Mouse (Mus musculus) adipocyte (in vitro differentiated cells): ENCODE measurements around the gene Cbfb.
A peak's percentile ranks its signal among the peaks of the same experiment; 100 is the strongest.
"Not testable (repeated sequence)": the region's sequence is repeated elsewhere in the genome, so short reads cannot be mapped to it uniquely, and the experiment has no call there.

Experiments
- DNase-seq: peaks from one replicate; pipeline ENCODE4 v3.0.0-alpha.2; 2016; ENCODE audit warnings: low spot score

Cbfb gene

DNA sequence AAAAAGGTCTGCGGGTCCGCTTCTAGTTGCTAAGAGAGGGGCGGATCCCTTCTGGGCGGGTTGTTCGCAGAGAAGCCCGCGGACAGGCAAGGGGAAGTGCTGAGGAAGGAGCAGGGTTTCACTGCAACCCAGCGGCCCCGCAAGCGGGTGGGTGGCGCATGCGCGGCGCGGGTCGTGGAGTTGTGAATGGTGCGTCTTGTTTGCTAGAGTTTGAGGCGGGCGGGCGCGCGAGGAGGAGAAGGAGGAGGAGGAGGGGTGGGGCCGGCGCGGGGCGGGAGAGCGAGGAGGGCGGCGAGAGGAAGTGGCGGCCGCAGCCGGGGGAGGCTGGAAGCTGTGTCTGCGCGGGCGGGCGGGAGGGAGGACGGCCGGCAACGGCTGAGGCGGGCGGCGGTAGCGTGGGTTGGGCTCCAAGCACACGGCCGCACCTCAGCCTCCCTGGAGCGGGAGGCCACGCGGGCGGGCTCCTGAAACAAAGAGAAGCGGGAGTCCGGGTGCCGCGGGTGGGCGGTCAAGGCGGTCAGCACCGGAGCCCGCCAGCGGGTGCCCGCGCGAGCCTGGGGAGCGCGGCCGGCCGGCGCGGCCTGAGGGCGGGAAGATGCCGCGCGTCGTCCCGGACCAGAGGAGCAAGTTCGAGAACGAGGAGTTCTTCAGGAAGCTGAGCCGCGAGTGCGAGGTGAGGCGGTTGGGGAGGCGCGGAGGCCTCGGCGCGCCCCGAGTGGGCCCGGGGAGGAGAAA lies at the start of gene Cbfb:
Cbfb (plus strand) TSS at position 294 of the 735 bp plus-strand sequence.
- DNase-seq = peak; percentile 96

DNA sequence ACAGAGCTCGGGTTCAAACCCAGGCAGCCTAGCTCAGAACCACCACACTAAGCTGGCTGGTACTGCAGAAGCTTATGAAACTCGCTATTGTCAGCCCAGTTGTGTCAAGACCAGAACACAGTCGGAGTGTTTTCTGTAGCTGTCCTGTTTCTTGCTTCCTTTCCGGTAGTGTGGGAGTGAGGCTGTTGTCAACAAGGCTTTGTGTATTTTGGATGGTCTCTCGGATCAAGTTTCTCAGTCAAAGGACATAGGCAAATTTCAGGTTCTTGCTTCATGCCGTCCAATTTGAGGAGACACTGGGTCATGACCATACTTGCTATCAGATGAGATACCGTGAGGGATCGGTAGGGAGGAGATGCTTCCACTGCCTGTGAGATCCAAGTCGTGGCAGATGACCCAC lies 40.6 kb upstream of the Cbfb start:
- no peak for DNase-seq

DNA sequence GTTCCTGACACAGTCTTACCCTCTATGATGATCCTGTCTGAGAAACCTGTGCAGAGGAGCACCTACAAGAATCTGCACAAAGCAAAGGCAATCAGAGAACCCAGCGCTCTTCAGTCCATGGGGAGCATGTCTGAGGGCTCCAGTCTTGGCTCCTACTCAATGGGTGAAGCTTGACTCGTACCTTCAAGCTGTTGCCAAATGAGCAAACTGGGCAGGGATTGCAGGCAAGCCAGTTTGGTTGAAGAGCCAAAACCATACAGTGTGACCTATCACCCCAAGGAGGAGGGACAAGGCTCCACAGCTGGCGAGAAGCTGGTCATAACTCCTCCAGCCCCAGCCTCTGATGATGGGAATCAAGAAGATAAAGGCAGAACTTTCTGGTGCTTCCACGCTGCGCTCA lies 39.0 kb upstream of the Cbfb start, which contains the start of gene Ces4a:
Ces4a (plus strand) TSS at position 292 of the 400 bp plus-strand sequence.
- DNase-seq = peak; percentile 65

DNA sequence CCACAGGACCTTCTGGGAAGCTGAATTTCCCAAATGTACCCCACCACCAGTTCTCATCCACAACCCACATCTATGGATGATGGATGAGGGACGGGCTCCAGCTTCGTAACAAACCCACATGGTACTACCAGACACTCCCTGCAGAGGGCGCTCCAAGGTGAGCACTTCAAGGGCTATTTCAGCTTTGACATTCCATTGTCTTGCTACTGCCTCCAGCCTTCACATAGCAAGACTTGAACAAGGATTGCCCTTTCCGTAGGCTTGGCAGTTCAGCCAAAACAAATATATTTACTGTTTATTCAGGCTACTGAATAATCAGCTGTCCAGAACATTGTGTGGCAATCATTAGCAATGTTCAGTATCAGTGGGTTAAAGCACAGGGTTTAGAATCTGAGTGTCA lies 32.1 kb upstream of the Cbfb start:
- DNase-seq = peak; percentile 97

DNA sequence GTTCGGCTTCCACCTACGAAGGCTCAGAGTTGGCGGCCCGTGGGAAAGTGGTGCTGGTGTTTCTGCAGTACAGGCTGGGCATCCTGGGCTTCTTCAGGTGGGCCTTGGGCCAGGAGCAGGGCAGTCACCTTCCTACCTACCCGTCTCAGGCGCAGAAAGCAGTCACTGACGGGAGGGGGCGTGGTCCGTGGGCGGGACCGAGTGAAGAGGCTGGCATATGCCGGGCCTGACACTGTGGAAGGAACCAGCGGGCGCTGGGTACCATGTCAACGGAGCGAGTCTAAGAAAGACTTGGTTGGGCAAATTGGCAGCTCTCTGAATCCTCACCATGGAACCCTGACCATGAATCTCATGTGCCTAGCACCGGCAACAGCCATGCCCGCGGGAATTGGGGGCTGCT lies 28.1 kb upstream of the Cbfb start:
- DNase-seq = no peak

DNA sequence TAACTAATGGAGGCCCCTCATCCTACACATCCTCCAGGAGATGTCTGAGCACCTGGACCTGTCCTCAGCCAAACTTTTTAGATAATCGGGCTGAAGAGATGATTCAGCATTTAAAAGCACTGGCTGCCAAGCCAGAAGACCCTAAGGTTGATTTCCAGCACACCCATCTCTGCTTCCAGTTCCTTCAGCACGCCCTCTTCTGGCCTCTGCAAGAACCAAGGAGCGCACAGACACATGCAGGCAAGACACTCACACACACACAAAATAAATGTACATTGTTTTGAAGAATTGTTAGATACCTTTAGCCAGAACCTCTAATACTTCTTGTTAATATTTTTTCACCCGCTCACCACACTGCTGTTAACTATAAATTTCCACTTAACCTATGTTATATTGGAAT lies 18.8 kb upstream of the Cbfb start:
- DNase-seq = no peak

DNA sequence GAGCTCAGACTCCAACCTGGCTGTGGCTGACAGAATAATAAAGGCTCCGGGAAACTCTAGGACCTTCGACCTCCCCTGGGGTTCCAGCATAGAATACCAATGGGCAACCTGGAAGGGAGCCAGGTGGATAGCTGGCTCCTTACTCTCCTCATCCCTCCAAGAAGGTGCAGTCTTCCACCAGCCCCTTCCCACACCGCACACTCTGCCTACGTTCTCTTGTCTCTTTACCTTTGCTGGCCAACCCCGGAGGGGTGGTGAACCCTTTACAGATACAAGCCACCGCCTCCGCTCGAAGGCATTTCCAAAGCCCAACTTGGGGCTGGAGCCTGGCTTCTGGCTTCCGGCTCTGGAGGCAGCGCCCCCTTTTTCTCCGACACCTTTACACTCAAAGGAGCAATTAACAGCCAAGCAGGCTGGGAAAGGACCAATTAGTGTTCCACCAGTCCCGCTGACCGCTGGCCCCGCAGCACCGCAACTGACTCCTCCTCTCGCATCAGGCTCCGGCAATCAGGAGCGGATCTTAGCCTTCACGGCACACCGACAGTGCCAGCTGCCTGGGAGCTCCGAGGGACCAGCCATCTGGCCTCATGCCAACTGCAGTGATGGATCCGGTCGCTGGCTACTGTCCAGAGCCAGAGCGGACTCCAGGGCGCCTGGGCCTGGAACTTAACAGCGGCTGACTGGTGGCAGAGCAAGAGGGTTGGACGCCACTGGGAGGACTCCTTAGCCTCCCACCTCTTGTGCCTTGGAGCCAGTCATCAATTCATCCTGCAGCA lies 17.7 kb upstream of the Cbfb start:
- peak; percentile 45 for DNase-seq

DNA sequence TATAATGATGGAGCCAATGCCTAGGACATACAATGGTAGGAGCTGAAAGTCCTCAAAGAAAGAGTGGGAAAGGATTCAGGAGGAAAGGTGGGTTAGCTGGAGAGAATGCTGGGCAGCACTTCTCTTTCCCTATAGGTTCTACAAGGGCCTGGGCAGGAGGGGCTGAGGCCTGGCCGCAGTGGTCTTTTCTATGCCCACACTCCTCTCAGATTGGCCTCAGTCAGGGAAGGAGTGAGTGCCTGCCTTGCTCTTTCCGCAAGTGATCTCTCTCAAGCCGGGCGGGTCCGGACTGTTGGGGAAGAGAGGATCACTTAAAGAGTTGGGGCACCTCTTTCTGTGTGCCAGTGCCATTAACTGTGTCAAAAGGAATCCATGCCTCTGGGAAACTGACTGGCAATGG lies 16.2 kb upstream of the Cbfb start:
- no peak for DNase-seq

DNA sequence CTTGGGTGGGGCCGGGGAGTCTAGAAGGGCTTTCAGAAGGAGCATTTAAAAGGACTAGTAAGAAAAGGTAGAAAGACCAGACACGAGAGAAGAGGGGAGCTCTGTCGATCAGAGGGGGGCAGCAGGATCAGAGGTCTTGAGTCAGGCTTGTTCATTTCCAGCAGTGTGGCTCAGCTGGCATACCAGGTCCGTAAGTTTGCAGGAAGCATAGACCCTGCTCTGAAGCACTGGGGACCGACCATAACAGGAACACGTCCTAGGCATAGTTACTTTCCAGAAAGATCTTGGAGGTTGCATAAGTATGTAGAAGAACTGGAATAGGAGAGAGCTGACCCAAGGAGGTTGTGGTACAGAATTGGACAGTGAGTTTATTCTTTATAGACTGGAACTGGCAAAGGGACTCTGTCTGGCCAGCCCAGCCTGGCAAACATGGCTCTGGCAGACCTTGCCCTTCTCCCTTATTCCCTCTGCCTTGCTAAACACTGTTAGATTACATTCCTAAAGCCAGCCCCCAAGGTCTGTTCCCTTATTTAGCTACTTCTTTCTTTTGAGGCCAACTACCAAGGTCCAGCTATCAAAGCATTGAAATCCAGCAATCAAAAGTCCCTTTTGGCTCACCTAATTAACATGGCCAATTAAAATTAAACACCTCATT lies 15.3 kb upstream of the Cbfb start:
- DNase-seq = peak; percentile 57

DNA sequence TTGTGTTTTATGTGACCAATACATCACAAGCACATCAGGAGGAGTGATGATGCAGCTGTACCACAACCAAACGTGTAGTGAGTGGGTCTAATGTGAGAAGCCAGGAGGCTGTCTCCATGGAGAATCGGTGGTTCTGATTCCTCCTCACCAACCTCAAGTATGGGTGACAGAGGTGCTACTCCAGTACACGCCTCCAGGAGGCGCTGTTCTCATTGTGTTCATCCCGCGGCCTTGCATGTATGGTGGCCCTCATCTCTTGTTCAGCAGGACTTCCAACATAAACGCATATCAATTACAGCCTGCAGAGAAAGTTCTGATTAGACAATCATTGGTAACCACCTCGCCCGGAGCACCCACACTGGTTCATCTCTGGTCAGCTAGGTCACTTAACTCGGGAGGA lies 12.9 kb upstream of the Cbfb start:
- no peak for DNase-seq

DNA sequence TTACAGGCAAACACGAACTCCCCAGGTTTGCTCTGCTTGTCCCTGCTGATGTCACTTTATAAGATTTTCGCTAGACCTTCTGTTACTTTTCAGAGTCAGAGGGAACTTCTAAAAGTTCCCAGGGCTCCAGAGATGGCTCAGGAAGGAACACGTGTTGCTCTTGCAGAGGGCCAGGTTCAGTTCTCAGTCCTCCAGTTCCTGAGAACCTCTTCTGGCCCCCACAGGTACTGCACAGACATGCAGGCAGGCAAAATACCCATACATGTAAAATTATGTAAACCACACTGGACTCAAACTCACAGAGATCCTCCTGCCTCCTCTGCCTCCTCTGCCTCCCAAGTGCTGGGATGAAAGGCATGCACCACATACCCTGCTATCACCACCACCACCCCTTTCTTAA lies 12.4 kb upstream of the Cbfb start:
- no peak for DNase-seq

DNA sequence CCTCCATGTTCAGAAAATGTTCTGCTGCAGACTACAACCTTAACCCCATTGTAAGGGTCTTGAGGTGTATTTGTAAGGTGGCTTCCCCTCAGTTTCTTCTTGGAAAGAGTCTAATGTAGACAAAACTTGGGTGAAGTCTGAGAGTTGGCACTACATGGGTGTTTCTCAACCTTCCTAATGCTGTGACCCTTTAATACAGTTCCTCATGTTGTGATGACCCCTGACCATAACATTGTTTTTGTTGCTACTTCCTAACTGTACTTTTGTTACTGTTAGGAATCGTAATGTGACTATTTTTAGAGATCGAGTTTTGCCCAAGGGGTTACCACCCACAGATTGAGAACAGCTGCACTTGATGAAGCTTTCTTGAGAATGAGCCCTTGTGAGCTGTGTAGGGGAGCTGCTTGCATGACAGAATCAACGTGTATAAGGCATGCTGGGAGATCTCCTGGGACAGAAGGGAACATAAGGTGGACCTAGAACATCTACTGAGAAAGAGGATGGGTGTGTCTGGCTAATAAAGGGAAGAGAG lies 9.3 kb upstream of the Cbfb start:
- peak; percentile 93 for DNase-seq

DNA sequence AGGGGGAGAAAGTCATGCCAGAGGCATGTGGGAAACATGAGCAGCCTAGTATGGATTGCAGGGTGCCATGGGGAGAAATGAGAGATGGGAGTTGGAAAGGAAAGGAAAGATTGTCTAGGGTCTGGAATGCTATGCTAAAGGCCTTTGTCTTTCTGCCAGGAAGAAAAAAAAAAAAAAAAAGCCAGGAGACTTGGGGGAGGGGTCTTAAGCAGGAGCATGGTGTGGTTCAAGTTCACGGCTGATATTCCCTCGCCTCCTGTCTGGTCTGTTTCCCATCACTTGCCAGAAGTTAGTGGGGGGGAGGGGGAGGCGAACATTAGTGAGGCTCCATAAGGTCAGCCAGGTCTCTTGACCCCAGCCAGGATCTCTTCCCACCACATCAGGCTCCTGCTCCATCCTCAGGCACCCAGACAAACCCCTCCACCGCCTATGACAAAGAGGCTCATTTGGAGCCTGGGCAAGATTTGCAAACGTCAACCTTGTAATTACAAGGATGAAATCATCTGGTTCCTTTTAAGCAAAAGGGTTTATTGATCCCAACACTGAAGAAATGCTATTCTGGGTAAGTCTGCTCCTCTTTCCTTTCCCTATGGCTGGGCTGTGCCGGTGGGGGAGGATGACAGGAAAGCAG lies 6.1 kb upstream of the Cbfb start:
- no peak for DNase-seq

DNA sequence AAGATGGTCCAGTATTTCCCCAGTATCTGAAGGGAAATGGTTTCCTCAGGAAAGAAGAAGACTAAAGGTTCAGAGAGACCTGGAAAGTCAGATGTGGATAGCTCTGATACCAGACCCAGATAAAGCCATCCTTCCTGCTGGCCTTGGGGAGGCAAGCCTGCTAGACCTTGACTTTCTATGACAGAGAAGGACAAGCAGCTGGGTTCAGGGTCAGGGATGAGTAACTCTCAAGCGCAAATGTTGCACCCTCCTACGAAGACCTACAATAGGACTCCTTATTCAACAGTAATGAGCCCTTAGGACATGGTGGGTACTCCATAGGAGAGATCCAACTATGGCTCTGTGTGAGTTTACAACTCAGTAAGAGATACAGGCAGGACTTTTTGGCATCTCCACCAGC lies 5.3 kb upstream of the Cbfb start:
- no peak for DNase-seq

DNA sequence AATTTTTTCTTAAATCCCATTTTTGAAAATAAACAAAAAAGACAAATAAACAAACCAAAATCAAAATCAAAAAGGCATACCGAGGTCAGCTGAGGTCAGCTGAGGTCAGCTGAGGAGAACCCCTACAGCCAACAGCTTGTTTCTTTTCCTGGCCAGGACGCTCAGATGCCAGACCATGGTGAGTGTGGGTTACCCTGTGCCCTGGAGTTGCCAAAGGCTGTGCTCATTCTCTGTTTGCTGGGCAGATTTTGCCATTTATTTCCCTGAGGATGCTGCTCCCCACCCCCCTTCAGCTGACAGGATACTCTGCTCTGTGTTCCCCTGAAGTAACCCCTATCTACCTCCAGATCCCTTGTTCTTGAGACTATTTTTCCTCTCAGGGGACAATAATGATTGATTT lies 3.4 kb upstream of the Cbfb start:
- peak; percentile 73 for DNase-seq

DNA sequence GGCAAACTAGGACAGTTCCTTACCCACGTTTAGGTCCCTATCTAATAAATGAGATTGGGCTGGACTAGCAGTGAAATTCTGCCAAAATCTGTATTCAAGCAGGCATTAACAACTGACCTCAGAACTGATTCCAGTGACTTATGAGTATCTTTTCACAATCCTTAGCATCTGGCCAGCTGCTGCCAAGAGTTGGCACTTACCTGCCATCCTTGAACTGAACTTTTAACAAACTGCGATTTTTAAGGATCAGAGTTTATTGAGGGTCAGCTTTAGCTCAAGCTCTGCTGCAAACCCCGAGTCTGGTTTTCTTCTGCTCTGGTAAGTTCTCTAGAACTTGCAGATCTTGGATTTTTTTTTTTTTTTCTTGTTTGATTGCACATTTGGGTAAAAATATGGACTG lies 892 bp upstream of the Cbfb start:
- DNase-seq = peak; percentile 51

DNA sequence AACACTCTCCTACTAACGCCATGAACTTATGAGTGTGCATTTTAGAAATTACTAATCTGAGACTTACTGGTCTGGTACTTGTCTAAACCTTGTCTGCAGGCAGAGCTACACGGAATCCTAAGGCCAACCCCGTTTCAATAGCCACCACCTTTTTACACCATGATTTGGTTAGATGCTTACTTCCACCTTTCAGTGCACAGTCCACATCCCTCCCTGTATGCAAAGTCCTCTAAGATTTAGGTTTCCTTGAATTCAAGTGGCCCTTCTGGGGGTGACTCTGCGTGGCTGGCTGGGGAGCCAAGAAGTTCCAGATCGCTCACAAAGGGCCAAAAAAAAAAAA lies 463 bp upstream of the Cbfb start:
- DNase-seq = no peak

DNA sequence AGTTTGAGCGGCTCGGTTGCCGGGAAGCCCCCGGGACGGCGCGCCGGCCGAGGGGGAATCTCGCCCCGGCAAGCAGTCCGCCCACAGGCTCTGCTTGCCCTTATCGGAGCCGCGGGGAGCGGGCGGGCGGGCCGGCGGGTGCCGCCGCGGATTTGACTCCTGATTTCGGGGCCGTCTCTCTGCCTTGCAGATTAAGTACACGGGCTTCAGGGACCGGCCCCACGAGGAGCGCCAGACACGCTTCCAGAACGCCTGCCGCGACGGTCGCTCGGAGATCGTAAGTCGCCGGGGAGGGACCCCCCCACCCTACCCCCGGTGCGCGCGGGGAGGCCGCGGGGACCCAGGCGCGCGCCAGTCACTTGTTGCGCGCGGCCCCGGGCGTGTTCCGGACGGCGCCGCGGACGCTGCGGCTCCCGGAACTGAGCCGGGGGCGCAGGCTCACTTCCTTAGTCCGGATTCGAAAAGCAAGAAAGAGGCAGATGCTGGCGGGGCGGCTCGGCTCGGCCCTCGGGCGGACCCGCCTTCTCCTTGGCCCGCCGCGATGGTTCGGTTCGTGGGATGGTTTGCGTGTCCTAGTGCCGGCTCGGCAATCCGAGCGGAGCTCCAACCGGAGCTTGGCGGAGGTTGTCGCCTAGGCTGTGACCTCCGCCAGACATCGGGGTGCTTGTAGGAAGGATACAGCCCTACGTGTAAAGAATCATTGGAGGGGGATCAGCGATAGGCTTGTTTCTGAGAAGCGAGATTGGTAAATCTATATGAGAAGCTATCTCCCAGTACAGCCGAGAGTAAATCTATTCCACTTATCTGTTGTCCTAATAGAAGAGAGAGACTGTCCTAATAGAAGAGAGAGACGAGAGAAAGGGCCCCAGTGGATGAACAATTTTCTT lies 885 bp downstream of the Cbfb start:
- peak; percentile 65 for DNase-seq

DNA sequence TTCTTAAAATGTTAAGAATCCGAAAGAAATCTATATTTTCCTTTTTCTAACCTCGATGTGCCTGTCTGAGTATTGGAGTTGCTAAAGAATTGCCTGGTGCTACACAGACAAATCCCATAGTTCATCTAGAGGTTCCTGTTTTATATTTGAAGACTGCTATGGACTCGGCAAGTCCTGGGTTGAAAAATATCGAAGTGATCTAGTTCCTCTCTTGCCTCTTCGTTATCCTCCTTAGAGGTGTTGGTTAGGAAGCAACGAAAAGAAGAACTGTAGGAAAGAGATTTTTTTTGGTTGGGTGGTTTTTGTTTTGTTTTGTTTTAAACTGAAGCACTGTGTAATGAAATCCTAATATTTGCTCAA lies 1.5 kb downstream of the Cbfb start:
- peak; percentile 45 for DNase-seq

DNA sequence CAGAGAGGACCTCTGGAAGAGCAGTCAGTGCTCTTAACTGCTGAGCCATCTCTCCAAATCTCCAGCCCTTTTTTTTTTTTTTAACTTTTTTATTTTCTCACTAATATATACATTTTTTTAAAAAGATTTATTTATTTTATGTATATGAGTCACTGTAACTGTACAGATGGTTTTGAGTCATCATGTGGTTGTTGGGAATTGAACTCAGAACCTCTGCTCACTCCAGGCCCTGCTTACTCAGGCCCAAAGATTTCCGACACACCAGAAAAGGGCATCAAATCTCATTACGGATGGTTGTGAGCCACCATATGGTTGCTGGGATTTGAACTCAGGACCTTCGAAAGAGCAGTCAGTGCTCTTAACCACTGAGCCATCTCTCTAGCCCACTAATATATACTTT lies 4.8 kb downstream of the Cbfb start:
- not testable (repeated sequence) for DNase-seq

DNA sequence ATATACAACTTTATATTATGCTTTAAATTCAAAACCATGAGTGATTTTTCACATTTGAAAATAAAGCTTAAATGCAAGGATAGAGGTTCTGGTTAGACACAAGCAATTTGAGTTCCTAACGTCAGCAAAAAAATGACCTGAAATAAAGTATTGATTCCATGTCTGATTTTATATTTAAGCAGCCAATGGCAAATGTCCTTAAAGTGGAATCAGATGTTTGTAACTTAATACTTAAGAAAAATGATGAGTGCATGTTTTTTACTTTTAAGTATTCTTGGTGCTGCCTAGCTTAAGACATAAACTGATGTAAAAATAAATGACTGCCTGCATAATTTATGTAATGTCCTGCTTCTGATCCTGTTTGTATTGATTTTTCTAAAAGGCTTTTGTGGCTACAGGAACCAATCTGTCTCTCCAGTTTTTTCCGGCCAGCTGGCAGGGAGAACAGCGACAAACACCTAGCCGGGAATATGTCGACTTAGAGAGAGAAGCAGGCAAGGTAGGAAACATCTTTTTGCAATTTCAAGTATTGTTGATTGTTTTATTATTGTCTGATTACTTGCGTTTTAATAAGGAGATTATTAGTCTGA lies 7.8 kb downstream of the Cbfb start:
- no peak for DNase-seq
